Mouse (Mus musculus): ENCODE measurements at regions not wholly inside any gene's neighbourhood (a gene's known extent, or its start where the extent isn't known, plus 50 kb on each side); places are given as distances from the start of the nearest gene placed in this dataset.

DNA sequence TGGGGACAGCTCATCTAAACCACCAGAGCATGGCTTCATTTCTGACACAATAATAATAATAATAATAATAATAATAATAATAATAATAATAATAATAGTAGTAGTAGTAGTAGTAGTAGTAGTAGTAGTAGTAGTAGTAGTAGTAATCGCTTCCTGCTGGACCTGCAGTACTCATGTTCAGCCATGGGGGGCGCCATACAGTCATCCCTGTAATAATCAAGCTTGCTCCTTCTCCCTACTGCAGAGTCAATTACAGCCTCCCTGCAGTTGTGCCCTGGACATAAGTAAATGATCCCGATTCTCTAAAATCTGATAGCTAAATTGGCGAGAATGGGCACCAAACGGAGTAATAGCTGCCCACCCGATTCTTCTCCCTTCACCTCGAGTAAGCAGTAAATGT is 537.1 kb upstream of the Gm19410 start:
- H3K9me3 ChIP-seq: no peaks in the 10 kb centered on the region
- H3K27ac ChIP-seq: no peak overlapping the region
- H3K4me3 ChIP-seq (replicated peaks): no peak overlapping the region
- H3K36me3 ChIP-seq: no peaks in the 10 kb centered on the region
- H3K4me1 ChIP-seq (replicated peaks): peaks cover 2% of the 10 kb centered on the region; the same call in 1 of the 2 replicates
- H3K9ac ChIP-seq: no peak overlapping the region
- H3K4me2 ChIP-seq (replicated peaks): no peak overlapping the region
- WGBS: 81% methylated on average over 7 of the region's 7 CpGs
- ATAC-seq: no peak
- no peaks in the 10 kb centered on the region for H3K27me3 ChIP-seq (replicated peaks)

DNA sequence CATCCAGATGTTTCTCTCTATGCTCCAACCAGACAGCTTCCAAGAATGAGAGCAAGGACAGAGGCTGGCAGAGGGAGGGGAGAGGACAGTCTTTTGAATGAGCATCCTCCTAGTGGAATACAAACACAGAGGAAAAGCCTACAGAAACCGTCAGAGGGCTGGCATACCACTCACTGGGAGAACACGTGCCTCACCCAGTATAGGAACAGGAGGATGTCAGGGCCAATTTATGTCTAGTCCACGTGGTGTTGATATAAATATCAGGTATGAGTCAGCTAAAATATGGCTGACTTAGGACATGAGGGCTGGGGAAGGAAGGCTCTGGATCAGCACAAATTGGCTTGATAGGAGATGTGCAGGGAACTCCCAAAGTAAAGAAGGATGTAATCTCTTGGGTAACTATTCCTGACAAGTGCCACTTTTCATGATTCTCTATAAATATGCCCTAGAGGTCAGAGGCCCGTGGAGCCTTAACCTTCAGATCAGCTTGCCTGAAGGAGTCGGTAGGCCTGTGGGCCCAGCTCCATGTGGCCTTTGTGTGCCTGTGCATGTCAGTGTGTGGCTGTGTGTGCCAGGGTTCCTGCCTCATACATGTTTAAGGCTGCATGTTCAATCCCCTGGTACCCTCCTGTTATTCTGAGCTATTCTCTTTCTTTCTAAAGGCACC is 531.9 kb upstream of the Gm19410 start:
- H3K9me3 ChIP-seq: no peaks in the 10 kb centered on the region
- H3K4me1 ChIP-seq (replicated peaks): peaks cover 5% of the 10 kb centered on the region; the same call in 1 of the 2 replicates
- 48% methylated on average over 5 of the region's 5 CpGs for WGBS
- no peaks in the 10 kb centered on the region for H3K27me3 ChIP-seq (replicated peaks)
- H3K36me3 ChIP-seq: no peaks in the 10 kb centered on the region
- no peak overlapping the region for H3K4me3 ChIP-seq (replicated peaks)
- H3K4me2 ChIP-seq (replicated peaks): no peak overlapping the region
- H3K27ac ChIP-seq: no peak overlapping the region
- H3K9ac ChIP-seq: no peak overlapping the region
- no peak for ATAC-seq

- 75% methylated on average over 5 of the region's 5 CpGs for WGBS
- Histone ChIP-seq H3K9me3 (no peaks in the 10 kb centered on the region), H3K27me3 (replicated peaks) (no peaks in the 10 kb centered on the region), H3K4me3 (replicated peaks) (no peak overlapping the region), H3K4me1 (replicated peaks) (peaks cover 5% of the 10 kb centered on the region; the same call in 1 of the 2 replicates), H3K36me3 (no peaks in the 10 kb centered on the region), H3K4me2 (replicated peaks) (no peak overlapping the region), H3K9ac (no peak overlapping the region), H3K27ac (no peak overlapping the region)
- ATAC-seq: no peak
Observed at GRCm38 (mm10) chr8:35234436-35234835, 531.2 kb upstream of the Gm19410 start.

DNA sequence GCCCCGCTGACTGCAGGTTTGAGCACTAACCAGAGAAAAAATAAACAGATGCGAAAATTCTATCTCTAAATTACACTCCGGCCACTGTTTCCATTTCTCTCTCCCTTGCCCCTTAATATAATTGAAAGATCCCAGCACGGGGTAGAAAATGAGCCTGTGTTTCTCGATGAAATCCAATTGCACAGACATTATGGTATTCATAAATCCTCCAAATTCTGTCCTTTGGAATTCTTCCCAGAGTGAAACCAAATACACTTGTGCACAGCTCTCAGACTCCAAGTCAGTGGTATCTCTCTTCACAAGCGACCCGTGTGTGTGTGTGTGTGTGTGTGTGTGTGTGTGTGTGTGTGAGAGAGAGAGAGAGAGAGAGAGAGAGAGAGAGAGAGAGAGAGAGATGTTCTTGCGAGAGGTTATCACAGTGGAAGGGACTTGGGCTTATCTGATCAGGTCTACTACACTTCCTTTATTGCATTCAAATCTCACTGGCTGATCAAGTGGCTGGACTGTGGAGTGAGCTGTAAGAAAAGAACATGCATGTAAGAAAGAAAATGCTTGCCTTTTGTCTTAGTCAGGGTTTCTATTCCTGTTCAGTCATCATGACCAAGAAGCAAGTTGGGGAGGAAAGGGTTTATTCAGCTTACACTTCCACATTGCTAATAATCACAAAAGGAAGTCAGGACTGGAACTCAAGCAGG is 529.6 kb upstream of the Gm19410 start:
- WGBS: 43% methylated on average over 8 of the region's 8 CpGs
- no peak overlapping the region for H3K4me3 ChIP-seq (replicated peaks)
- H3K4me2 ChIP-seq (replicated peaks): no peak overlapping the region
- no peak overlapping the region for H3K27ac ChIP-seq
- no peaks in the 10 kb centered on the region for H3K9me3 ChIP-seq
- H3K36me3 ChIP-seq: no peaks in the 10 kb centered on the region
- H3K9ac ChIP-seq: no peak overlapping the region
- no peaks in the 10 kb centered on the region for H3K27me3 ChIP-seq (replicated peaks)
- no peak for ATAC-seq
- peaks cover 5% of the 10 kb centered on the region; the same call in 1 of the 2 replicates for H3K4me1 ChIP-seq (replicated peaks)

DNA sequence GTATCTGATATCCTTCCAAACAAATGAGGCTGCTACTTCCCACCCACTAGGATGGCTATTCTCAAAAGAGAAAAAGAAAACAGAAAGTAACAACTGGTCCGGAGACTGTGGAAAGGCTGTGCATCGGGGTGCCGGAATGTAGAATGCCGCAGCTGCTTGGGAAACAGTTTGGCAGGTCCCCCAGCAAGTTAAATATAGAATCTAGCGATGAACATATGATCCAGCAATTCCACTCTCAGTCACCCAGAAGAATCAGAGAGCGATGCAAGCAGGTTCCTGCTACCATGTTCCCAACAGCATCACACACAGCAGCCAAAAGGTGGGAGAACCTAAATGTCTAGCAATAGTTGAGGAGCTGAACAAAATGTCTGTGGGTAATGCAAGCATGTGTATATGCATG is 528.3 kb upstream of the Gm19410 start:
- H3K27me3 ChIP-seq (replicated peaks): no peaks in the 10 kb centered on the region
- H3K27ac ChIP-seq: no peak overlapping the region
- no peak overlapping the region for H3K4me3 ChIP-seq (replicated peaks)
- peaks cover 5% of the 10 kb centered on the region; the same call in 1 of the 2 replicates for H3K4me1 ChIP-seq (replicated peaks)
- H3K4me2 ChIP-seq (replicated peaks): no peak overlapping the region
- no peak for ATAC-seq
- 73% methylated on average over 6 of the region's 6 CpGs for WGBS
- H3K9ac ChIP-seq: no peak overlapping the region
- H3K36me3 ChIP-seq: no peaks in the 10 kb centered on the region
- no peaks in the 10 kb centered on the region for H3K9me3 ChIP-seq

DNA sequence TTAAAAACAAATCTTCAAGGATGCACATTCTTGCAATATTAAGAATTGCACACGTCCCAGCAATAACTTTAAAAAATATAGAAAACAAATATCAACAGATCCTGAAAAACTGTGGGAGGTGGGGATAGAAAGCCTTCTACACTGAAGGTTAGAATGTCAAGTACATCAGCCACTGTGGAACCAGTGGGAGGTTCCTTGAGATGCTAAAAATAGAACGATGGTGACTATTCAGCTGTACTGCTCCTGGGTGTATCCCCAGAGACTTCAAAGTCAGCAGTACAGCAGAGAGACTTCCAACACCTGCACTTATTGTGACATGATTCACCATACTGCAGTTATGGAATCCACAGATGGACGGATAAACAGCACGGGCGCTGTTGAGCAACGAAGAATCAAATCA is 524.7 kb upstream of the Gm19410 start:
- H3K27me3 ChIP-seq (replicated peaks): no peaks in the 10 kb centered on the region
- H3K9ac ChIP-seq: no peak overlapping the region
- H3K9me3 ChIP-seq: no peaks in the 10 kb centered on the region
- no peak for ATAC-seq
- 89% methylated on average over 6 of the region's 6 CpGs for WGBS
- no peaks in the 10 kb centered on the region for H3K36me3 ChIP-seq
- no peak overlapping the region for H3K27ac ChIP-seq
- H3K4me1 ChIP-seq (replicated peaks): no peaks in the 10 kb centered on the region
- no peak overlapping the region for H3K4me3 ChIP-seq (replicated peaks)
- H3K4me2 ChIP-seq (replicated peaks): no peak overlapping the region

- H3K9ac ChIP-seq: no peak overlapping the region
- H3K4me2 ChIP-seq (replicated peaks): no peak overlapping the region
- no peak overlapping the region for H3K4me3 ChIP-seq (replicated peaks)
- H3K4me1 ChIP-seq (replicated peaks): no peaks in the 10 kb centered on the region
- 50% methylated on average over 11 of the region's 11 CpGs for WGBS
- no peaks in the 10 kb centered on the region for H3K36me3 ChIP-seq
- H3K27ac ChIP-seq: no peak overlapping the region
- ATAC-seq: no peak
- H3K27me3 ChIP-seq (replicated peaks): no peaks in the 10 kb centered on the region
- H3K9me3 ChIP-seq: no peaks in the 10 kb centered on the region
Observed at GRCm38 (mm10) chr8:35243555-35243954, 522.0 kb upstream of the Gm19410 start.

DNA sequence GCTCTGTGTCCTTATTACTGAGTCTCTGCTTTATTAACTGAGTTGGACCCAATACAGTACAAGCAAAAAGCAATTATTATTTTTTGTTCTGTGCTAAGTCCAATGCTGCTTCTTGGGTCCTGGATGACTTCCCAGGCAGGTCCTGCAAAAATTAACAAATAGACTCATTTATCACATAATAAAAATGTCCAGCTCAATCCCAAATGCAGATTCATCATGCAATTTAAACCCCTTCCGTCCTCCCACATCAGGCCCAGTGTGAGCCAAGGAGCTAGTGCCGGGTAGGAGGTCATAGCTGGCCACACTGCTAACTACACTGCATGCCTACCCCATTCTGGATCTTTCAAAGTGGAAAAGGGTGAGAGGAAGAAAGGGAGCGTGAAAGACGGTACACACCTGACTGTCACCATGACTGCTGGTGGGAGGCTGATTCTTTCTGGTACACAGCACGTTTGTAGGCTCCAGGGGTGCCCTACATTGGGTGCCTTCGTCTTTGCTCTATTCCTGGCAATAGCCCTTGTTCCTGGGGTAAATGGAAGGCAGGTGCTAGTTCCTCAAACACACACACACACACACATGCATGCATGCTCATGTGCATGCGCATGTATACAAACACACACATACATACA is 515.7 kb upstream of the Gm19410 start:
- Histone ChIP-seq H3K4me2 (replicated peaks) (no peak overlapping the region), H3K9ac (no peak overlapping the region), H3K4me1 (replicated peaks) (no peaks in the 10 kb centered on the region), H3K9me3 (no peaks in the 10 kb centered on the region), H3K27ac (no peak overlapping the region), H3K4me3 (replicated peaks) (no peak overlapping the region), H3K36me3 (no peaks in the 10 kb centered on the region), H3K27me3 (replicated peaks) (no peaks in the 10 kb centered on the region)
- 86% methylated on average over 7 of the region's 7 CpGs for WGBS
- ATAC-seq: no peak

GRCm38 (mm10) chr8:35250641-35251040 is 514.9 kb upstream of the Gm19410 start:
- WGBS: 62% methylated on average over 4 of the region's 4 CpGs
- H3K9ac ChIP-seq: no peak overlapping the region
- H3K27ac ChIP-seq: no peak overlapping the region

GRCm38 (mm10) chr8:35253946-35254345 is 511.6 kb upstream of the Gm19410 start:
- no peaks in the 10 kb centered on the region for H3K4me1 ChIP-seq (replicated peaks)
- no peaks in the 10 kb centered on the region for H3K36me3 ChIP-seq
- no peak overlapping the region for H3K4me2 ChIP-seq (replicated peaks)
- no peaks in the 10 kb centered on the region; the same call in 1 of the 2 replicates for H3K27me3 ChIP-seq (replicated peaks)
- ATAC-seq: no peak
- WGBS: 92% methylated on average over 4 of the region's 4 CpGs
- no peak overlapping the region for H3K9ac ChIP-seq
- H3K4me3 ChIP-seq (replicated peaks): no peak overlapping the region
- no peak overlapping the region for H3K27ac ChIP-seq
- no peaks in the 10 kb centered on the region for H3K9me3 ChIP-seq

More at GRCm38 (mm10) chr8:35250641-35251040, 514.9 kb upstream of the Gm19410 start:
- H3K4me3 ChIP-seq (replicated peaks): no peak overlapping the region
- no peaks in the 10 kb centered on the region for H3K4me1 ChIP-seq (replicated peaks)
- no peaks in the 10 kb centered on the region for H3K36me3 ChIP-seq
- no peak for ATAC-seq
- H3K9me3 ChIP-seq: no peaks in the 10 kb centered on the region
- H3K27me3 ChIP-seq (replicated peaks): no peaks in the 10 kb centered on the region; the same call in 1 of the 2 replicates
- no peak overlapping the region for H3K4me2 ChIP-seq (replicated peaks)

DNA sequence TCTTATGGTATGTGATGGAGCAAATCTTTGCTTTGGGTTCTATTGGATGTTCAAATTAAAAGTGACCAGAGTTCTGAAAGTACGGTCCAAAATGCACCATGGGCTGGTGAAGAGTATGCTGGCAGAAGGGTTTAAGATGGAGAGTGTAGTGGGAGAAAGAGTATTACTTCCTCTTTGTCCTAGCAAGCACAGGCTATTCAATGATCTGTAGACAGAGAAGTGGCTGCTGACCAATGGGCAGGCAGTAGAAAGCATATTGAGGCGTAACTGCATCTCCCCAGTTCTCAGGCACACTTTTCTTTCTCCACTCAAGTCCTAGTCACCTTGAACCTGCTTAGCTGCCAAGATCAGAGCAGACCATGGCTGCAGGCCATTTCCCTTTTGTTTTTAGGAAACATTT is 510.3 kb upstream of the Gm19410 start:
- H3K36me3 ChIP-seq: no peaks in the 10 kb centered on the region
- H3K27ac ChIP-seq: no peak overlapping the region
- no peaks in the 10 kb centered on the region; the same call in 1 of the 2 replicates for H3K27me3 ChIP-seq (replicated peaks)
- H3K4me1 ChIP-seq (replicated peaks): no peaks in the 10 kb centered on the region
- no peak overlapping the region for H3K4me2 ChIP-seq (replicated peaks)
- H3K4me3 ChIP-seq (replicated peaks): no peak overlapping the region
- 80% methylated on average over 2 of the region's 2 CpGs for WGBS
- no peaks in the 10 kb centered on the region for H3K9me3 ChIP-seq
- H3K9ac ChIP-seq: no peak overlapping the region
- ATAC-seq: no peak

- no peak overlapping the region for H3K4me2 ChIP-seq (replicated peaks)
- H3K4me3 ChIP-seq (replicated peaks): no peak overlapping the region
- 42% methylated on average over 4 of the region's 4 CpGs for whole genome bisulfite sequencing
- ATAC-seq: no peak
- no peaks in the 10 kb centered on the region; the same call in 1 of the 2 replicates for H3K27me3 ChIP-seq (replicated peaks)
- no peaks in the 10 kb centered on the region for H3K9me3 ChIP-seq
- H3K9ac ChIP-seq: no peak overlapping the region
- no peak overlapping the region for H3K27ac ChIP-seq
- no peaks in the 10 kb centered on the region for H3K36me3 ChIP-seq
- H3K4me1 ChIP-seq (replicated peaks): no peaks in the 10 kb centered on the region
Observed at GRCm38 (mm10) chr8:35256958-35257357, 508.6 kb upstream of the Gm19410 start.

All from intestine, embryonic 15.5 days (tissue).